Mouse (Mus musculus): ENCODE measurements around the gene Hif3a. TPM values are rescaled to one million over a fixed set of nuclear protein-coding genes. Genes with fewer than 3 reads are reported as not detected.

Gene Hif3a
- polyA plus RNA-seq, 1 experiment, result 6.9 TPM

GRCm38 (mm10) chr7:17009326-17010009 is 52.8 kb downstream of the Hif3a start:
- H3K4me1 ChIP-seq (ENCODE audit: control insufficient read depth, insufficient read depth, low read length), result no peaks in the 10 kb centered on the region
- H3K4me3 ChIP-seq (ENCODE audit: control insufficient read depth, low read depth, low read length), result no peak overlapping the region
- no peaks in the 10 kb centered on the region for H3K27me3 ChIP-seq (ENCODE audit: control insufficient read depth, insufficient read depth, low read length)
- TF ChIP-seq POLR2A (IDR thresholded peaks at IDR 0.05; ENCODE audit: control insufficient read depth, low read depth, low read length) (no peak), CTCF (IDR thresholded peaks at IDR 0.05; ENCODE audit: control insufficient read depth, insufficient read depth, insufficient replicate concordance, low read depth, low read length) (no peak)
- H3K36me3 ChIP-seq (ENCODE audit: control insufficient read depth, insufficient read depth, low read length), result peaks cover 4% of the 10 kb centered on the region
- H3K27ac ChIP-seq (ENCODE audit: control insufficient read depth, insufficient read depth, low read depth, low read length), result no peak overlapping the region

GRCm38 (mm10) chr7:17007300-17007699 is 54.9 kb downstream of the Hif3a start:
- H3K27ac ChIP-seq (ENCODE audit: control insufficient read depth, insufficient read depth, low read depth, low read length), result no peak overlapping the region
- H3K4me3 ChIP-seq (ENCODE audit: control insufficient read depth, low read depth, low read length), result no peak overlapping the region
- TF ChIP-seq CTCF (IDR thresholded peaks at IDR 0.05; ENCODE audit: control insufficient read depth, insufficient read depth, insufficient replicate concordance, low read depth, low read length) (peak; percentile 55; the same call in 1 of the 2 replicates), POLR2A (IDR thresholded peaks at IDR 0.05; ENCODE audit: control insufficient read depth, low read depth, low read length) (no peak)
- no peaks in the 10 kb centered on the region for H3K27me3 ChIP-seq (ENCODE audit: control insufficient read depth, insufficient read depth, low read length)
- H3K36me3 ChIP-seq (ENCODE audit: control insufficient read depth, insufficient read depth, low read length), result peaks cover 5% of the 10 kb centered on the region
- no peaks in the 10 kb centered on the region for H3K4me1 ChIP-seq (ENCODE audit: control insufficient read depth, insufficient read depth, low read length)

GRCm38 (mm10) chr7:17004716-17005115 is 57.5 kb downstream of the Hif3a start:
- no peak overlapping the region for H3K27ac ChIP-seq (ENCODE audit: control insufficient read depth, insufficient read depth, low read depth, low read length)
- H3K27me3 ChIP-seq (ENCODE audit: control insufficient read depth, insufficient read depth, low read length), result no peaks in the 10 kb centered on the region
- no peak for TF ChIP-seq CTCF (IDR thresholded peaks at IDR 0.05; ENCODE audit: control insufficient read depth, insufficient read depth, insufficient replicate concordance, low read depth, low read length)
- TF ChIP-seq POLR2A (IDR thresholded peaks at IDR 0.05; ENCODE audit: control insufficient read depth, low read depth, low read length), result no peak
- H3K4me1 ChIP-seq (ENCODE audit: control insufficient read depth, insufficient read depth, low read length), result no peaks in the 10 kb centered on the region
- H3K36me3 ChIP-seq (ENCODE audit: control insufficient read depth, insufficient read depth, low read length), result peaks cover 5% of the 10 kb centered on the region
- no peak overlapping the region for H3K4me3 ChIP-seq (ENCODE audit: control insufficient read depth, low read depth, low read length)

DNA sequence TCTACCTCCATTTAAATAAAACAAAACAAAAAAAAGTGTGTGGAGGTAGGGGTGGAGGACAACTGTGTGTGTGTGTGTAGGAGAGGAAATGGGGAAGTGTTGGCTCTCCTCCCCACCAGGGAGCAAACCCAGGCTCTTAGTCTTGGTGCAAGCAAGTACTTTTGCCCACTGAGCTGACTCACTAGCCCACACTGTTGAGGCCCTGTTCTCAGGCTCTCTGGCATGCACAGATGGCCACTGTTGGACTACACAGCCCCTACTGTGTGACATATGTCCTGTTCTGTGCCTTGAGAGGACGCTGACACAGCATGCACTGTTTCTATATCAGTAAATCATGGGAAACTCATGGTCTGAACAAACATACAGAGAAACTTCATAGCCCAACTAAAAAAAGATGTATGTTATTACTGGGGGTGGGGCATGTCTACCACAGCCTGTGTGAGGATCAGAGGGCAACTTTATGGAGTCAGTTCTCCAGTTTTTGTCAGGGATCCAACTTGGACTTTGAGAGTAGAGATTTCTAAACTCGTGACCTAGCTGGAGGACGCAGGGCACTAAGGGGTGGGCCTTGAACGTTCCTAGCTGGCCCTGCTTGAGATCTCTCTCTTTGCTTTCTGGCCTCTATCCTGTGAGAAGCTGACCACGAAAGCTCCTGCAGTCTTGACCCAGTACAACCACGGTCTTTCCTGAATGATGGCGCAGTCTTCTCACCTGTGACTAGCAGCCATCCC is 58.8 kb downstream of the Hif3a start:
- Histone ChIP-seq H3K4me3 (ENCODE audit: control insufficient read depth, low read depth, low read length) (no peak overlapping the region), H3K36me3 (ENCODE audit: control insufficient read depth, insufficient read depth, low read length) (peaks cover 4% of the 10 kb centered on the region), H3K27me3 (ENCODE audit: control insufficient read depth, insufficient read depth, low read length) (no peaks in the 10 kb centered on the region), H3K27ac (ENCODE audit: control insufficient read depth, insufficient read depth, low read depth, low read length) (no peak overlapping the region), H3K4me1 (ENCODE audit: control insufficient read depth, insufficient read depth, low read length) (no peaks in the 10 kb centered on the region; the same call in 1 of the 2 replicates)
- TF ChIP-seq CTCF (IDR thresholded peaks at IDR 0.05; ENCODE audit: control insufficient read depth, insufficient read depth, insufficient replicate concordance, low read depth, low read length) (no peak), POLR2A (IDR thresholded peaks at IDR 0.05; ENCODE audit: control insufficient read depth, low read depth, low read length) (no peak)

DNA sequence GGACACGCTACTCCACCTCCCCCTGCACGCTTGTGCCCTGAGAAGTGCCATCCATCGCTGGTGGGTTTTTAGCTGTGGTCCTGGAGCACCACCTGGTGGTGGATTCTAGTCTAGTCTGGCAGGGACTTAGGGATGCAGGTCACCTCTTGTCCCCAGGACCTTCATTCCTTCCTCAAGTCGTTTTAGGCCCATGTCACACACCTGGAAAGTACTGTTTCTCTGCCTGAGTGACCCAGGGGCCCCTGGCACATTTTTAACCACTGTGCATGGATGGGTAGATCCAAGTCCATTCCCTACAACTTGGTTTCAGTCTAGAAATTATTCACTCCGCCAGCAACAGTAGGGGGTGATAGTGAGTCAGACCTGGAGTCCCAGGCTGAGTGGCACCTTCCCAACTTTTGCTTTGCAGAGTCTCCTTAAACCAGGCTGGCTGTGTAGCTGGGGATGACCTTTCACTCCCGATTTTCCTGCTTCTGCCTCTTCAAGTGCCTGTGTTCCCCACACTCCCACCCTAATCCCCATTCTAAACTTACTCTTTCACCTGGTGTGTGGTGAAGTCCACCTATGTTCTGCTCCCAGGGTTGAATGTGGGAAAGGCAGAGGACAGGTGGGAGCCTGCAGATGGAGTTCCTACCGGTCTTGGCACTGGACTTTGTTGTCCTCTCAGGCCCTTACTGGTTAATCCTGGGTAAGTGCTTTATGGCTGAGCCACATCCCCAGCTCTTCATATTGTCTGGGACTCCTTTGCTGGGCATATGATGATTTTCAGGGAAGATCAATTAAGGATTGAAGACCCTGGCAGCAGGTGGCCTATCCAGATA is 59.6 kb downstream of the Hif3a start:
- peaks cover 3% of the 10 kb centered on the region; the same call in 1 of the 2 replicates for H3K36me3 ChIP-seq (ENCODE audit: control insufficient read depth, insufficient read depth, low read length)
- TF ChIP-seq POLR2A (IDR thresholded peaks at IDR 0.05; ENCODE audit: control insufficient read depth, low read depth, low read length), result no peak
- peak; percentile 69; the same call in 1 of the 2 replicates for TF ChIP-seq CTCF (IDR thresholded peaks at IDR 0.05; ENCODE audit: control insufficient read depth, insufficient read depth, insufficient replicate concordance, low read depth, low read length)
- no peak overlapping the region for H3K27ac ChIP-seq (ENCODE audit: control insufficient read depth, insufficient read depth, low read depth, low read length)
- no peak overlapping the region for H3K4me3 ChIP-seq (ENCODE audit: control insufficient read depth, low read depth, low read length)
- H3K4me1 ChIP-seq (ENCODE audit: control insufficient read depth, insufficient read depth, low read length), result no peaks in the 10 kb centered on the region; the same call in 1 of the 2 replicates
- H3K27me3 ChIP-seq (ENCODE audit: control insufficient read depth, insufficient read depth, low read length), result no peaks in the 10 kb centered on the region

DNA sequence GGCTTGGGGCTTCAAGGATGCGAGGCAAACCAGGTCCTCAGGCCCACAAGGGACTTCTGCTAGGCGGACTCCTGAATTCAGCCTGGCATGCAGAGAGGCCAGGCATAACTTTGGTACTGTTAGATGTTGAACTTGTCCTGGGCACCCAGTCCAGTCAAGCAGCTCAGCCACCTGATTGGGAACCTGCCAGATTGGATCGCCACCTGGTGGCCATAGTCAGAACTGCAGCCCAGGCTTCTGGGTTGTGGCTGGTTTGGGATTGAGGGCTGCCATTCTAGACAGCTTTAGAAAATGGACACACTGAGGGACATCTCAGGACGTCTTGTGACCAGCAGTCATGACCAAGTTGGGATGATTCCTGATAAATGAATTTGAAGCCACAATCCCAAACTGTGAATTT is 62.6 kb downstream of the Hif3a start:
- Histone ChIP-seq H3K27me3 (ENCODE audit: control insufficient read depth, insufficient read depth, low read length) (no peaks in the 10 kb centered on the region), H3K4me1 (ENCODE audit: control insufficient read depth, insufficient read depth, low read length) (no peaks in the 10 kb centered on the region; the same call in 1 of the 2 replicates), H3K27ac (ENCODE audit: control insufficient read depth, insufficient read depth, low read depth, low read length) (peak overlapping the region; percentile 39; the same call in 1 of the 2 replicates), H3K4me3 (ENCODE audit: control insufficient read depth, low read depth, low read length) (no peak overlapping the region), H3K36me3 (ENCODE audit: control insufficient read depth, insufficient read depth, low read length) (peaks cover 1% of the 10 kb centered on the region; the same call in 1 of the 2 replicates)
- TF ChIP-seq CTCF (IDR thresholded peaks at IDR 0.05; ENCODE audit: control insufficient read depth, insufficient read depth, insufficient replicate concordance, low read depth, low read length) (peak; percentile 95), POLR2A (IDR thresholded peaks at IDR 0.05; ENCODE audit: control insufficient read depth, low read depth, low read length) (no peak)

All from testis, adult 2 months (tissue).